In genomic region chr9:88208022-88208421, GRCm38 (mm10) we compare ENCODE assay signal across 30 mouse cellular contexts.
"Had no signal": no experiment of that assay in that cellular context is flagged by ENCODE, and none has a peak within 500 bp of the region (broad histone marks: within the 10 kb centered on the region; RNA-seq: fewer than 3 reads in every experiment).

No protein-coding gene starts in this region.

- ATAC-seq: hindbrain, embryonic 16.5 days; hindbrain, postnatal 0 days; inflammation-experienced regulatory T-cells, adult 6 months had no signal

- H3K4me2 ChIP-seq: heart, embryonic 11.5 days; heart, embryonic 12.5 days; heart, embryonic 13.5 days; heart, embryonic 15.5 days; hindbrain, embryonic 13.5 days; hindbrain, embryonic 14.5 days; hindbrain, embryonic 15.5 days; kidney, embryonic 15.5 days had no signal

- H3K36me3 ChIP-seq: heart, embryonic 10.5 days; heart, embryonic 12.5 days; heart, embryonic 13.5 days; heart, embryonic 15.5 days; hindbrain, embryonic 10.5 days; hindbrain, embryonic 13.5 days; hindbrain, embryonic 15.5 days; kidney, embryonic 15.5 days had no signal

- DNase-seq: heart, postnatal 14 days; heart, postnatal 36 days; kidney, adult 11 months; kidney, adult 18-20 months; kidney, adult 2 months; kidney, adult 8-10 months; kidney, adult 9 months; kidney, postnatal 10 days; kidney, postnatal 14 days; kidney, postnatal 25 days; kidney, postnatal 36 days; kidney, postnatal 4 days; layer of hippocampus, adult 9-11 months; layer of hippocampus, postnatal 36 days had no signal

- H3K9ac ChIP-seq: heart, embryonic 12.5 days; heart, embryonic 13.5 days; heart, embryonic 15.5 days; hindbrain, embryonic 13.5 days; hindbrain, embryonic 14.5 days; hindbrain, embryonic 15.5 days; kidney, embryonic 15.5 days had no signal

- H3K27me3 ChIP-seq: heart, embryonic 12.5 days; heart, embryonic 13.5 days; heart, embryonic 15.5 days; hindbrain, embryonic 13.5 days; hindbrain, embryonic 15.5 days; kidney, embryonic 15.5 days had no signal

- H3K9me3 ChIP-seq: heart, embryonic 10.5 days; heart, embryonic 12.5 days; heart, embryonic 13.5 days; heart, embryonic 15.5 days; hindbrain, embryonic 10.5 days; hindbrain, embryonic 13.5 days; hindbrain, embryonic 15.5 days; kidney, embryonic 15.5 days had no signal

- H3K4me3 ChIP-seq: heart, embryonic 10.5 days; heart, embryonic 12.5 days; heart, embryonic 13.5 days; heart, embryonic 15.5 days; hindbrain, embryonic 10.5 days; hindbrain, embryonic 13.5 days; hindbrain, embryonic 15.5 days; kidney, embryonic 15.5 days; layer of hippocampus, adult 2 months; left cerebral cortex, adult 2 months had no signal

- H3K4me1 ChIP-seq: heart, embryonic 10.5 days; heart, embryonic 12.5 days; heart, embryonic 13.5 days; heart, embryonic 15.5 days; hindbrain, embryonic 10.5 days; hindbrain, embryonic 13.5 days; hindbrain, embryonic 15.5 days; kidney, embryonic 15.5 days had no signal

- H3K27ac ChIP-seq: heart, embryonic 10.5 days; heart, embryonic 13.5 days; heart, embryonic 15.5 days; hindbrain, embryonic 10.5 days; hindbrain, embryonic 13.5 days; hindbrain, embryonic 14.5 days; hindbrain, embryonic 15.5 days; hindbrain, postnatal 0 days; kidney, embryonic 15.5 days; kidney, postnatal 0 days; layer of hippocampus, adult 2 months; left cerebral cortex, adult 2 months had no signal
